Mouse (Mus musculus): ENCODE measurements at regions not wholly inside any gene's neighbourhood (a gene's known extent, or its start where the extent isn't known, plus 50 kb on each side); places are given as distances from the start of the nearest gene placed in this dataset.
A peak's percentile ranks its signal among the peaks of the same experiment; 100 is the strongest.

DNA sequence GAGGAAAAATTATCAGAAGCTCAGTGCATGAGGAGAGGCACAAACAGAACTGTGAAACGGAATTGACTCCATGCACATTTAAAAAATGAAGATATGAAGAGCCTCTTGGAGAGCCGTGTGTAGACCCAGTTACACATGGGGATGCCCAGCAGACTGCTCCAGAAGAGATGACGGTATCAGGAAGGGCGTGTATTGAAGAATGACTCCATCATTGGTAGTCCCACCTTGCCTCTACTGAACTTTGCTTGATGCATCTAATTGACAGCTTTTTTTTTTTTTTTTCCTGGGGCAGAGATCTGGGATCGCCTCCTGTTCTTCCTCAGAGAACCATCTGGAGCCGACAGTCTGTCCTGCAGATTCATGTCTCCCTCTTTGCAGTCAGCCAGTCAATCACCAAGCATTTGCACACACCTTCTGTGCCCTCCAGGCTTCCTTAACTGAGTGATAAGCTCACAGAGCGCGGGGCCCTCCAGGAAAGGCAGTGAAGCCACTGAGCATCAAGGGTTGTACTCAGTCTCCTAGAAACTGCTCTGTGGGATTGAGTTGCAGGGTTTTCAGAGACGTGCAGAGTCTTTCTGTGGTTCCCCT, 57.6 kb upstream of the D1Pas1 start:
- DNase-seq (ENCODE audit: low read depth, low spot score), result no peak

DNA sequence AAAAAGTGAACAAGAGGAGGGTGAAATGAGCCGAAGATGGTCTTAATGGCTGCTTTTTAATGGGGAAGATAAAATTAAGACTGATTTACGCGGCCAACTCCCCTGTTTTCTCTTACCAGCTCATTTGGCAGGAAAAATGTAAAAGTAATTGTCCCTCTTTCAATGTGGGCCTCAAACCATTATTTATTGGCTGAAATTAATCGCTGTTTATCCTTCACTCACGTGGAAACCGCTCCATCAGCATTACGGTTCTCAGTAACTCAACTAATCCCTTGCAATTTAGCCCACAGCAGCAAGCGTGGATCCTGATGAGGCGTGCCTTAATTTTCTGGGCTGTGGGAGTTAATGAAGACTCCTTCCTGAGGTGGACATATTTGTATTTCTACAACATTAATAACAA, 58.1 kb upstream of the D1Pas1 start:
- no peak for DNase-seq (ENCODE audit: low read depth, low spot score)

DNA sequence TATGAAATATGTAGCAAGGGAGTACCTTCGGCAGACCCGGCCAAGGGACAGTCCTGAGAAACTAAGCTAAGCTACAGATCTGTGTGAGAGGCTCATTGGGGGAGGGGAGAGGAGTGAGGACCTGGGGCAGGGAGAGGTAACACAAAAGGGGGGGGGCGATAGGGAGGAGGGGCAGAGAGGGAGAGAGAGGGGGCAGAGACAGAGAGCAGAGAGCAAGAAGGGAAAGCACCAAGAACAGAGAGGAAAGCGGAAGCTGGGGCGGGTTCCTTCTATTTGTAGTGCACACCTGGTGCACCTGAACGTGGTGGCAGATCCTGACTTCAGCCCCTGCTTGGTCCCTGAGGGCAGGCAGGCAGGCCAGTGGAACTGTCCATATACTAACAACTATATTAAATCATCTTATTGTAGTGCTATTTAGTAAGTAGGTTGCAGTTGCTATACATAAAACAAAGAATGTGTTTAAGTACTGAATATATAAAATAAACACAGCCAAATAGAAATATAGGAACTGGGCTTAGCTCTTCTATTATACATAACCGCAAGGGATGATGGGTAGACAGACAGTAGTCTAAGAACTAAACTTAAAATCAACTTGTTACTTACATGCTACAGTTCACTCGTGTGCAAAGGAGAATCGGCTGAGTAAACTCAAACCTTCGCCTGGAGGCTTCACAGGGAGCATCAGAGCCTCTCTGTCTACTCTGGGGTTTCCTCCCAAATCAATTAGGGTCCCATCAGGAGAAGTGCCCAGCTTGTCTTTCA, 59.6 kb upstream of the D1Pas1 start:
- no peak for DNase-seq (ENCODE audit: low read depth, low spot score)

DNA sequence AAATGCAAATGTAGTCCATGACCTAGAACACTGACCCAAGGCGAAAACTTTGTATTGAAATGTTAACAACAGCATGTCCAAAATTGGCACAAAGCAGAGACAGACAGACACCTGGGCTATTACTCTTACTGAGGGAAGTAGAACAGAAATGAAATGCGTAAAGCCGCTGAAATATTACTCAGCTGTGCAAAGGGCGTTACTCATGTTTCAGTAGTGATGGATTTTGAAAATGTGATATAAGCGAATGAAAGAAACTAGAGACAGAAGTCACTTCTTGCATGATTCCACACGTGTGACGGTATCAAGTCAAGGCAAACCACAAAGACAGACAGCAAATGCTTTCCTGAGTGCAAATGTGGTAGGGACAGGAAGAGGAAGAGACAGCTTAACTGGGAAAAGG, 61.3 kb upstream of the D1Pas1 start:
- no peak for DNase-seq (ENCODE audit: low read depth, low spot score)

DNA sequence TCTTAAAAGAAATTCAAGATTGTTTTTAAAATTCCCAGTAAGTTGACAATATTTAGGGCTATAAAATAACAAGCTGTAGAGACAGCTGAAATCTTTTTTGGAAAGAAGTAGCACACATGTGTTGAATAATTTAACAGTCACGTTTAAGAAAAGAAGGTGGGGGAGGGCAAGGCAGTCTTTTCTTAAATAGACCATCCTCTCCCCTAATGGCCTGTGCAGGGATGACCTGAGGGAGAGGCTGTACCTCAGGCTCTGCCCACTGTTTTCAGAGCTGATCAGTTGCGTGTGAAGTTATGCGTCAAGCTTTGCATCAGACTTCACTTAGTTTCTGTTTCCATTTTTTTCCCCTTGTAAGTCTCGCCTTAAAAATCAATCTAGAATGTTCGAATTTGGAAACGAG, 65.7 kb upstream of the D1Pas1 start:
- no peak for DNase-seq (ENCODE audit: low read depth, low spot score)

DNA sequence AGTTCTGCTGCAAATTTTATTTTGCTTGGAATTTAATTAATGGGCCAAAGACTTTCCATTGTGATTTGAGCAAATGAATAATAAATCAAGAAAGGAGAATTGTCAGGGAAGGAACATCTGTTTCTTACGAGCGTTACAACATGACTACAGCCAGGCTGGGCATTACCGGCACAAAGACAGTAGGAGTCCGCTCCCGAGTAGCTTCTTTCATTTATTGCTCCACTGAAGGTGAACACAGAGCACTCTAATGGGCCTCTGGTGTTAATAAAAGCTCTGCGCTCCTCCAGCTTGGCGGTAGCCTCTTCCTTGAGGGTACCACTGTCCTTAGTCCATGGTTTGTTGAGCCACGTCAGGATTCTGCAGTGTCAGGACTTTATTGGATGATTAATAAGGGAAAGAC, 69.0 kb upstream of the D1Pas1 start:
- DNase-seq (ENCODE audit: low read depth, low spot score), result no peak

DNA sequence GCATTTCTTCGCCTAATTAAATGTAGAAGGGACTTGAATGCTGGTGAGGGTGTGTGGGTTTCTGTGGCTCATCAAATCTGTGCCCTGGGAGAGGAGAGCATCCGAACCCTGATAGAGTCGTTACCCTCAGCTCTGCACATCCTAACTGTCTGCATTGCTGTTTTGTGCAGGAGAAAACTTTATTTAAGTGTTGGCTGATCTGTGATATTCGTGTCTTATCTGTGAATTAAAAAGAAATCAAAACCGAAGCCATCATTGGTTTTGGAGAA, 77.7 kb upstream of the D1Pas1 start:
- DNase-seq (ENCODE audit: low read depth, low spot score), result no peak

DNA sequence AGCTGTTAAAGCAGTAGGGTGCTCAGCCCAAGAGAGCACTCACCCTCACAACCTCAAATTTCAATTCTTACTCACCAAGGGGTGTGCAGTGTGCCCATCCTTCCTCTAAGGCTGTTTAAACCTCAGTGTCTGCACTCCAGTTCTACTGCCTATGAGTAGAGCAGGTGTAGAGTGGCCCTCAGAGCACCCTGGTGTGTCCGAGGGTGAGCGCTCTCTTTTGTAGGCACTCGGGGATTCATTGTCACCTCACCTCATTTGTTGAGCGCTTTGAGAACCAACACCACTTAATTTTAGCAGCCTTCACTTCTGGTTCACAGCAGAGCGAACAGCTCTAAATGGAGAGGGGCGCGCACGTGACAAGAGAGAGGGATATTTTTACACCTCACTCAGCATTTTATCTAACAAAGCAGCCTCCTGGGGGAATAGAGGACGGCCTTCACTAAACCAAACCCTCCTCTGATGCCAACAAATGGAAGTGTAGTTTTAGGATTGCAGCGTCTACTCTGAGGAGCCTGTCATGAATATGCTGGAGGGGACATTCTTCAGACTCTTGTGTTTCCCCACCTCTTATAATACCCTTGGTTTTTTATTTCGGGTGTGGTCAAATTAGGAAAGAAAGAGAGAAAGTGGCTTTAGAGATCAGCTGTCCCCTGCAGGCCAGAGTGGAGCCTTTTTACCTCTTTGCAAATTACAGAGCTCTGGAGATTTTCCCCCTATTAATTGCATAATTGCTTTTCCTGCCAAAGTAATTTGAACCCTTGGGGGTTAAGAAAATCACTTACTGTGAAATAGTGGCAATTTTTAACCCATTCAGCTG, 78.2 kb upstream of the D1Pas1 start:
- DNase-seq (ENCODE audit: low read depth, low spot score), result no peak

DNA sequence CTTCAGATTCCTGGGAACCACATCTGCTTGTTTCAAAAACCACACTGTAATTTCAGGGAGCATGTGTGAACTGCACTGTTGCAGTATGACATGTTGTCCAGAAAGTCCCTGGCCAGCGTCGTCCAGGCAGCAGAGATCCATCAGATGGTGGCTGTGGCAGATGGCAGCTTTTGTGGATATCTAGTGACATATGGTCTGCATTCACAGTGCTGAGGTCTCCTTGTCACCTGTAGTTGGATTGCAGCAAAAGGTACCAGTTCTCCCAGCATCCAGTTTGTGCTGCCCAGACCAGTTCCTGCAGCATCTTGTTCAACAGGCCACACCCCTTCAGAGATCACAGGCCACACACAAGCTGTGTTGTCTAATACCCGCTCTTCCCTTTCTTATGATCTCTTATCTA, 80.1 kb upstream of the D1Pas1 start:
- DNase-seq (ENCODE audit: low read depth, low spot score), result no peak

DNA sequence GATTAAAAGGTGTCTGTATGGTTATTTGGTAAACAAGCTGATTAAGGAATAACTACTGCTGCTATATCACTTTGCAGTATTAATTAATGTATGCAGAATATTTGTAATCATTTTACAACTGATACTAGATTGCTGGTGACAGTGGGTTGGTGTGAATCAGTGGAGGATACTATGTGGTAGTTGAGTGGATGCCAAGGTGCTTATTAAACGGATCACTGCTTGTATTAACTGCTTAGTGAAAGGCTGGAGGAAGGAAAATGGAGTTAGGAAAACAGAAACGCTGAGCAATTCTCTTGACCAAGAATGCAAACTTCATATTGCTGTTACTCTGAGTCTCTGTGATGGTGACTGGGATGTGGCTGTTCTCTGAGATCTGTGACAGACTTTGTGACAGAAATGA, 86.8 kb upstream of the D1Pas1 start:
- no peak for DNase-seq (ENCODE audit: low read depth, low spot score)

DNA sequence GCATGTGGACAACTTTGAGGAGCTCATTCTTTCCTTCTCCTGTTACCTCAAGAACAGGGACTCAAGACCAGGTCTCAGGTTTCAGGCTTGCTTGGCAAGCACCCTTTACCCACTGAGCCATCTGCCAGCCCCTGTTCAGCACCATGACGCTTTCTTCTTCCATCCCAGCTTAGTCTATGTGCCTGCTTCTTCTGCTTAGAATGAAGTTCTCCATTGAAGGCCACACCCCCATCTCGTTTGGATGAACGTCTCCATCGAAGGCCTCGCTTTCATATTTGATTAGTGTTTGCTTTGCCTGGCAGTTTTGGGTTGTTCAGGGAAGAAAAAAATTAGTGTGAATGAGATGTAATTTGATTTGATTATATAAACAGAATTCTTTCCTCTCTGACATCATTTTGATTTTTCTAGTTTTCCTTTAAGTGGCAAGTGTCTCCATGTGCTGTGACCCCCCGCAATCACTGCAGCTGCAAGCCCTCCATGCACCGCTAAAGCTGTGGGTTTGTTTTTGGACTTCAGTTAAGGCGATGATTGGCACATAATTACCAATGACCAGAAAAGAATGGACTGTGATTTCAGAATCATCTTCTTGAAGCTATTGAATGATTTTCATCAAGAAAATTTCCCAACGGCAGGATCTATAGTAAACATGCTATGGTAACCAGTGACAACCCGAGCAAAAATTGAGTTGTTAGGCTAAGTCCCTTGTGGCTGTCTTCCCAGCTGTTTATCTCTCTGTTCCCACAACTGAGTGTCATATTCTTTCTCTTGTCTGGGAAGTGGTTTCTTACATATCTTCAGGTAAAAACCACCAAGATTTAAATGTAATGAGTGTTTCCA, 106.4 kb upstream of the D1Pas1 start:
- DNase-seq (ENCODE audit: low read depth, low spot score), result peak; percentile 26

DNA sequence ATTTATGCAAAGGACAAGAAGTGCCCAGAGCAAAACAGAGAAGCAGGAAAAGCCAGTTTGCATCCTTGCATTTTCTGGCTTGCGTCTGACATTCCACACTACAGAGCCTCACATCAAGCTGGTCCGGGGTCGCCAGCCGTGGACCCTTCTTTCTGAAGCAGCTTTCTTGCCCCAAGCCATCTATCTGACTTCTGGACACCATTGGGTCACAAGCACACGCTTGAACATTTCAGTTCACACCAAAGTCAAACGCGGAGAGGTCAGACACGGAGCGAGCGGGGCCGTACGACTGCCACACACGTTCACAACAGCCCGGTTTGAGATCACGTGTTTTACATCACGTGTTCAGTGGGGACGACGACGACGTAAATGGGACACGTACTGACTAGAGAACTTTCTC, 108.9 kb upstream of the D1Pas1 start:
- no peak for DNase-seq (ENCODE audit: low read depth, low spot score)

DNA sequence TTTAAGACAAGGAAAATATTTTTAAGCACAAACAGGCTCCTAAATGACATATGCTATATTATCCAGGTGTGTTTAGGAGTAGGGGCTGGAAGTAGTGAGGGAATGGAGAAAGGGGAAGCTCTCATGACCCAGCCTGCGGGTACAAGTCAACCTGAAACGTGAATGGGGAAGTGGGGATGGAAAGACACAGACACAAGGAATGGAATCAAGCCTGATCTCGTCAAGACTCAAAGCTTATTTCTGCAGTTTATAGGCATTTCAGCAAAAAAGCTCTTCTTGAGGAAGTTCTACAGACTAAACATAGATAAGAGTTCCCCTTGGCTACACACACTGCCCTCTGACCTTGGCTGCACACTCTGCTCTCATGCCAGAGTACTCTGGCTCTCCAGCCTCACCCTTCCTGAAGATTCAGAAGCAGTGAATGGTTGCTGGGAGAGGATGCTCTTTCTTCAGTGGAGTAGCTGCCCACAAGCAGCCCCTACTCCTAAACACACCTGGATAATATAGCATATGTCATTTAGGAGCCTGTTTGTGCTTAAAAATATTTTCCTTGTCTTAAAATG, 106.4 kb upstream of the Rrp15 start:
- DNase-seq (ENCODE audit: low read depth, low spot score), result no peak

DNA sequence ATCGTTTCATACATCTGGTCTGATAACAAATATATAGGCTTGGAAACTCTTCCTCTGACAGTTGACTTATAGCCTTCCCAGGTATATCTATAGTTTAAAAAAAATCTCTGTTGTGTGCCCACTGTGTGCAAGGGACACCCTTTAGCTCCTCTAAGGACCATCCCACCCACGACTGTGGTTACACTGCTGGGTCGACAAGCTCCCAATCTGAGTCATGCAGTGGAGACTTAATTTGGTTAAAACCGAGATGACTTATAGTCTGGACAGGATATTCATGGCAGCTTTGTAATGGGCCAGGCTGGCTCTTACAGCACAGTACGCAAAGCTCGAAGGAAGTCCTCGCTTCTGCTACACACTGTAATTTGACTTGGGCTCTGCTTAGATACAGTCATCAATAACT, 96.1 kb upstream of the Rrp15 start:
- no peak for DNase-seq (ENCODE audit: low read depth, low spot score)

DNA sequence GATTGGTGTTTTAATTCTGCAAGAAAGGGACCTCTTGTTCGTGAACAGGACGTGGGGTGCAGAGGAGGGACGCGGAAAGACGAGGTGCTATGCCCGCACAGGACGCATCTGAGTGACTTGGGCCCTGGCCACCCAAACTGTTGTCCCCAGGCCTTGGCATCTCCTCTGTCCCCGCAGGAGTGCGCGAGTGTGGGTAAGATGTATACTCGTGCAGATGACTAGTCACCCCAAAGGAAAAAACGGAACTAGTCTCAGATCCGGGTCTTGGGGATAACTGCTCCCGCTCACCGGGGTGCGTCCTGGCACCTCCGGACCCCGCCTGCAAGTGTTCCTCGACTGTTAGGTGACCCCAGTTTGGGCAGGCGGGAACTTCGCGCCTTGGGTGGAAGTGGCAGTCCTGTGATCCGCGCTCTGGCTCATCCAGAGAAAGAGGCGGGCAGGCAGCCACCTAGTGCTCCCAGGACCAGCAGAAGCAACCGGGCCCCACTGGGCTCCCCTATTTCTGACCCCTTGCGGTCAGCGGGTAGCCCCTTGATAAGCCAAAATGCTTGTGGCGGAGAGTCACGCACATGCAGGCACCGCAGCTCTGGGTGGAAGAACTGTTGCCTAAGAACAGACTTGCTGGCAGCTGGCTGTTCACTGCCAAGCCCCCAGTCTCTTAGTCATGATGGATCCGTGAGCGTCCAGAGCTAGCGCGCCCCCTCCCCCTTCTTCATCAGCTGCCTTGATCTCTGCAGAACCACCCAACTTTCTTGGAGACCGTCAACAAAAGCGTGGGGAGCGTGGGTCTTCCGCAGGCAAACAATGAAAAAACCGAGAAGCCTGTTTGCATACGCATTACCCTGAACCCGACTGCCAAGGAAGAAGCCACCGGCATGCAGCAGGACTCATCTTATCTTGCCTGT, 85.0 kb upstream of the Rrp15 start:
- DNase-seq (ENCODE audit: low read depth, low spot score), result no peak

DNA sequence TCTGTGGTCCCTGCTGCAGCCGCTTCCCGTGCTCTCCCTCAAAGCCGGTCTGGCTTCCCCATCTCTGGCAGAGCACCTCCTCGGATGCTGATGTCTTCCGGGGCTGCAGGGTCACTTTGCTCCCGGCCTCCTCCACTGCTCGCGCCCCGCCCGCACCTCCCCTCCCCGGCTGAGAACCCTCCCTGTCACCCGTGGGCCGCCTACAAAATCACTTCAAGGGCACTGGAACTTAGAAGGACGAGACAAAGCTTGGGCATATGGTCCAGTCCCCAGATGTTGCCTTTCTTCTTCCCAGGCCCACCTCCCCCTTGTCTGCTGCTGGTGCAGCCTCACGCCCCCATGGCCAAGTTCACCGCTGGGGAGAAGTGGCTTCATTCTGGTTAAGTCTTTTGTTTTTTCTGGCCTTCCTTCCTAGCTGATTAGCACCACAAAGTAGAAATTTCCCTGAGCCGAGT, 84.3 kb upstream of the Rrp15 start:
- no peak for DNase-seq (ENCODE audit: low read depth, low spot score)

DNA sequence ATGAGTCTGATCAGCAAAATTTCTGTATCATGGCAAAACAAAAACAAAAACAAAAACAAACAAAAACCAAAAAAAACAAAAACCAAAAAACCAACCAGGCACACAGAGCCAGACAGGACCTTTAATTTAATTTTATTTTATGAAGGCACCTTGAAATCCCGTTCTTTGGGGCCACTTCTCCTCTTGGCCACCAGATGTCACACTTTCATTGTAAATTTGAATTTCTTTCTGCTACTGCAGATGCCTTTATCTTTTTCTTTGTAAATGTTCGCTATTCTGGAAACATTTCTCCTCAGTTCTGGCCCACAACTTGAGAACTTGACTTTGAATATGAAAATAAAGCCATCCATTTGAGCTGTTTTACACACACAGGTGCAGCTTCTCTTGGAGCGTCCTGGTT, 78.6 kb upstream of the Rrp15 start:
- peak; percentile 37 for DNase-seq (ENCODE audit: low read depth, low spot score)

DNA sequence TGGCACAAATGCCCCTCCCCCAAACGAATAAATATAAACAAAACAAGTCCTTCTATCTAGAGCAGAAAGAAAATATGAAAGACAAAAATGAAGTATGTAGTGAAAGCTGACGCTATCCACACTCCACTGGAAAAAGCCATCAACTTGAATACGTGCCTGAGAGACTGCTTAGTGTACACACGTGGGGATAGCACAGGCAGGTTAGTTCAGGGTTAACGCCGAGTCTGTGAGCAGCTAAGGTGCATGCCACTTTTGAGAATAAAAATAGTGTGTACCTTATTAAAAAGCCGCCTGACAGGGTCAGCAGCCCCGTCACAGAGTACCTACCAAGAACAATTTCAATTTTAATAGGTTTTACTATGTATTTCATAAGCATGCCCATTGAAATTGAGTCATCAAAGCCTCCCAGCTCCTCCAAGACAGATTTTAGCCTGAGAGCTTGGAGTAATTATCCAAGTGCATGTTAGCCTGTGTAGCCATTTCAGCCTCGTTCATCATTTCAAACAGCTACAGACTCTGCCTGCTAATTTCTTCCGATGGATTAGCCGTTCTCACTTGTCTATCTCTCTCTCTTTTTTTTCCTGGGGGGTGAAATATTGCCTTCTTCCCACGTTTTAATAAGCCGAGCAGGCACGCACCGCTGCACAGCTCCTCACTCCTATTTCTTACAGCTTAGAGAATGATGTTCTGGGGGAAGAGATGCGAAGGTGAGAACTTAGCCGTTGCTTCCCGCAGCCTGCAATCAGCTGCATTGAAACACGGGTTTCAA, 59.2 kb upstream of the Rrp15 start:
- DNase-seq (ENCODE audit: low read depth, low spot score), result no peak

DNA sequence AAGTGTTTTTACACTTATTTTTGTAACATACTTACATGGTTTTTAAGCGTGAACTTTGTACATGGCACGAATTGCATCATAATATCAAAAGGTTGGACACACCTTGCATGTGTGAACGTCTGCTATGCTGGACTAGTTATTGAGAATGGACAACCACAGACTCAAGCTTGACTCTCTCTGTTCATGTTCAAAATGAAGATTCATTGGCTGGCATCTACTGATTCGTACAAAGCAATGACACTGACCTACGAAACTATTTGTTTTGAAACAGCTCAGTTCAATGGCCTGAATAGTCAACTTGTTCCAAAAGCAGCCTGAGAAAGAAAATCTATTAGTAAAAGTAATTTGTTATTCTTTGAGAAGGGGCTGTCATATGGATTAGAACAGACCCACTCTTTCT, 55.3 kb upstream of the Rrp15 start:
- DNase-seq (ENCODE audit: low read depth, low spot score), result no peak
